Mouse (Mus musculus) midbrain, embryonic 12.5 days (tissue): Measurements from ENCODE around the gene Pipox. TPM values are rescaled to one million over a fixed set of nuclear protein-coding genes. Genes with fewer than 3 reads are reported as not detected.

ENCODE experiments used
- ATAC-seq: fragments of 200-750 bp; cut with Nextera tagmentation; 2 replicates; pipeline ENCODE4 v1.8.0; 2017; ENCODE audit warnings: low read depth, moderate TSS enrichment, moderate library complexity; ENCODE audit not compliant: low FRiP score
- H3K27ac ChIP-seq: fragments of 300-500 bp; sonication (generic); replicated peaks from 2 replicates; pipeline ENCODE4 v1.5.1; 2016; ENCODE audit warnings: mild to moderate bottlenecking
- H3K27me3 ChIP-seq: fragments of 300-500 bp; sonication (generic); 2 replicates; pipeline ENCODE4 v1.6.1; 2016; ENCODE audit warnings: mild to moderate bottlenecking
- H3K36me3 ChIP-seq: fragments of 300-500 bp; sonication (generic); 2 replicates; pipeline ENCODE4 v1.6.1; 2016
- H3K4me1 ChIP-seq: fragments of 300-500 bp; sonication (generic); 2 replicates; pipeline ENCODE4 v1.6.1; 2016
- H3K4me2 ChIP-seq: fragments of 300-500 bp; sonication (generic); replicated peaks from 2 replicates; pipeline ENCODE4 v1.6.1; 2016; ENCODE audit warnings: mild to moderate bottlenecking, moderate library complexity
- H3K4me3 ChIP-seq: fragments of 300-500 bp; sonication (generic); 2 replicates; pipeline ENCODE4 v1.5.1; 2016; ENCODE audit warnings: mild to moderate bottlenecking
- H3K9ac ChIP-seq: fragments of 300-500 bp; sonication (generic); replicated peaks from 2 replicates; pipeline ENCODE4 v1.6.1; 2016; ENCODE audit warnings: mild to moderate bottlenecking, moderate library complexity
- H3K9me3 ChIP-seq: fragments of 300-500 bp; sonication (generic); 2 replicates; pipeline ENCODE4 v1.6.1; 2016; ENCODE audit warnings: mild to moderate bottlenecking
- WGBS: fragments of 180-500 bp; shearing (Covaris S2); methylation state at CpG from one replicate; pipeline ENCODE4 v1.1.7; 2016; 5-methylcytosine and 5-hydroxymethylcytosine counted together
- polyA plus RNA-seq: library from polyadenylated mRNA; unstranded; fragments of >200 nt; fragmentation: Nextera tagmentation; extraction: Ambion mirVana; gene quantifications from 2 replicates; pipeline ENCODE4 v1.2.1, GENCODE M21; 2016

Pipox gene
- 12.0 and 14.4 TPM in 2 replicates for polyA plus RNA-seq

- Histone ChIP-seq H3K4me1 (peaks cover 81% of the 10 kb centered on the region), H3K4me3 (peak within 1 kb of the TSS; percentile 23), H3K4me2 (peak within 1 kb of the TSS; percentile 45), H3K27me3 (peaks cover 39% of the 10 kb centered on the region), H3K9me3 (no peaks in the 10 kb centered on the region), H3K36me3 (no peaks in the 10 kb centered on the region), H3K9ac (peak within 1 kb of the TSS; percentile 51), H3K27ac (peak within 1 kb of the TSS; percentile 97)
- 8% methylated on average over 11 of the region's 11 CpGs for WGBS
- ATAC-seq = peak; percentile 86
Measured at GRCm38 (mm10) chr11:77893787-77894718, at the start of gene Pipox. Pipox (minus strand) TSS chr11:77894096.

DNA sequence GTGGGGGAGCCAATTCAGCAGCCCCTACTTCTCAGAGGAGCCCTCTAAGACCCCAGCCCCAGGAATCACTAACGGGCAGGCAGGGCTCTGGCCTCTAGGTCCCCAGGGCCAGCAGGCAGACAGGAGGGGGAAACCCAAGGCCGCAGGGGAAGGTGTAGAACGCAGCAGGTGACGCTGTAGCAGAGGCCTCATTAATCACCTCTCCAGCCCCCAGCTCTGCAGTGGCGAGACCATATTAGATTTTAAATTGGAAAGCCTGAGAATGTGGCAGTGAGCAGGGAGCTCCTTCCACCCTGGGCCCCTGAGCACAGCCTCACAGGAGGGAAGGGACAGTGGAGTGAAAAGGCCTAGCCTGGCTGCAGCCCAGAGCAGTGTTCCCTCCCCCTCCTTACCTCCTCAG is 48.3 kb upstream of the Pipox start:
- no peak overlapping the region for H3K4me2 ChIP-seq
- no peaks in the 10 kb centered on the region for H3K36me3 ChIP-seq
- no peak overlapping the region for H3K9ac ChIP-seq
- ATAC-seq = peak; percentile 27; the same call in 1 of the 2 replicates
- peaks cover 57% of the 10 kb centered on the region for H3K27me3 ChIP-seq
- H3K4me3 ChIP-seq = no peak overlapping the region
- peaks cover 31% of the 10 kb centered on the region for H3K4me1 ChIP-seq
- H3K27ac ChIP-seq = peak overlapping the region; percentile 43
- WGBS = 23% methylated on average over 5 of the region's 5 CpGs
- H3K9me3 ChIP-seq = no peaks in the 10 kb centered on the region

DNA sequence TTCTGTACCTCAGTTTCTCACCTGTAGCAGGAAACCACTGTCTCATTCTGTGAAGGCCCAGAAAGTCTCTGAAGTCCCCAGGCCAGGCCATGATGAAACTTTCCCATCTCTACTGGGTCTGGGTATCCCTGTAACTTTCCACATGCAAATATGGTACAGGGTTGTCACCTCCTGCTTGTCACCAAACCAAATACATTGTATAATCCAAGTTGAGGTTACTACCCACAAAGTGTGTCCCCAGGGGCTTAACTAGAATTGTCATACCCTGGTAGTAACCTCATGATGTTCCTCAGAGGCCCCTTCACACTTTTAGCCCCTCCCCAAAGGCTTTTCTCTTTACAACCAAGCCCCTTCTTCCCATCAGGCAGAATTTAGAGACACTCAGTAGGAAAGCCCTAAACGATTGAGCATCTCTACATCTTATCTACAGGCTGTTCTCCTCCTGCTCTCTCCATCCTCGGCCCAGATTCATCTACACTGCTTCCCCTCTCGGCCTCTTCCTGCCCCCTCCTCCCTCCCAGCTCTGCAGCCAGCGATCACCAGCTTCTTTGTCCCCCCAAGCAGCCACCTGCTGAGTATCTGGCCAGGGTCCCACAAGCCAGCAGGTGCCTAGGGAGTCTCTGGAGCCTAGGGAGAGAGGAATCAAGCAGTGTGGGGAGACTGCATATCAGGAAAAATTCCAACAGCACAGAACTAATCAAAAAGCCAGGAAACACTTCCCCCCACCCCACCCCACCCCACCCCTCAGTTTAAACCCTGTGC is 43.9 kb upstream of the Pipox start:
- Histone ChIP-seq H3K27ac (no peak overlapping the region), H3K36me3 (no peaks in the 10 kb centered on the region), H3K4me2 (no peak overlapping the region), H3K9me3 (no peaks in the 10 kb centered on the region), H3K4me3 (no peak overlapping the region), H3K4me1 (peaks cover 54% of the 10 kb centered on the region), H3K27me3 (peaks cover 67% of the 10 kb centered on the region), H3K9ac (no peak overlapping the region)
- WGBS = 17% methylated on average over 4 of the region's 4 CpGs
- ATAC-seq = no peak

DNA sequence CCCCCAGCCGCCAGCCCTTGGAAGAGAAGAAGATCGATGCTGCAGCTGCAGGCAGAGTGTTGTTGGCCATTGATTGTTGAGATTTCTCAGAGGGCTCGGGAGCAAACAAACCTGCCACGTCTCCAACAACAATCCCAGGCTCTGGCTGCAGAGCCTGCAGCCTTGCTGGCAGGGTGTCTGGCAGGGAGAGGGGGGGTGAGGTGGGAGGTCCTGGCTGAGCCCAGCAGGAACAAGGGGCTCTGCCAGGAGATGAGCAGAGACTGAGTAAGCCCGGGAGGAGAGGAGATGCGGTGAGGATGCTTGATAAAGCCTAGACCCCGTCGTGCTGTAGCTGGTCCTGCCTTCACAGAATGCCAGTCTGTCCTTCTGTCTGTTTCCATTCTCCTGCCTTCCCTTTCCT is 43.0 kb upstream of the Pipox start:
- 9% methylated on average over 8 of the region's 8 CpGs for WGBS
- Histone ChIP-seq H3K9me3 (no peaks in the 10 kb centered on the region), H3K4me2 (no peak overlapping the region; the same call in 1 of the 2 replicates), H3K4me3 (no peak overlapping the region), H3K27ac (0 out of 2 replicates have a peak overlapping the region, but pooled peaks have one; percentile 8), H3K36me3 (no peaks in the 10 kb centered on the region), H3K4me1 (peaks cover 55% of the 10 kb centered on the region), H3K9ac (no peak overlapping the region), H3K27me3 (peaks cover 77% of the 10 kb centered on the region)
- no peak for ATAC-seq

GRCm38 (mm10) chr11:77934568-77935311 is 40.8 kb upstream of the Pipox start:
- Histone ChIP-seq H3K9me3 (no peaks in the 10 kb centered on the region), H3K9ac (no peak overlapping the region), H3K4me2 (peak overlapping the region; percentile 98; the same call in 1 of the 2 replicates), H3K4me3 (0 out of 2 replicates have a peak overlapping the region, but pooled peaks have one; percentile 15), H3K36me3 (no peaks in the 10 kb centered on the region), H3K4me1 (peaks cover 61% of the 10 kb centered on the region), H3K27me3 (peaks cover 76% of the 10 kb centered on the region), H3K27ac (no peak overlapping the region)
- no peak for ATAC-seq
- 46% methylated on average over 5 of the region's 5 CpGs for WGBS

DNA sequence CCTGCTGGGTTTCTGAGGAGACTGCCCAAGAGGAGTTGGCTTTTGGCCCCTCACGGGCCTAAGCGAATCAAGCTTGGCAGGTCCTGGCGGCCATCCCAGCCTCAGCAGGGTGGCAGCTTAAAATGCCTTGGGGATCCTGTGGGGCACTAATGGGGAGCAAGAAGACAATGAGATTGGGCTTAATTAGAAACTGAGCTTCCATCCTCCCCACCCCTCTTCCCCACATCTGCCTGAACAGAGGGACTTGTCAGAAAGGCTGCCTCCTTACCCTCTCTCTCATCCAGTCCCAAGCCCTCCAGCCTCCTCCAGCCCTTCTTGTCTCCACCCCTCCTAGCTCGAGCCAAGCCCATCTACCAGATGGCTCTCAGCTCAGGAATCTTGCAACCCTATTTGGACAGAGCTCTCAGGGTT is 40.2 kb upstream of the Pipox start:
- Histone ChIP-seq H3K9ac (no peak overlapping the region; the same call in 1 of the 2 replicates), H3K4me1 (peaks cover 61% of the 10 kb centered on the region), H3K4me3 (peak overlapping the region; percentile 15; the same call in 1 of the 2 replicates)

GRCm38 (mm10) chr11:77932576-77932975 is 38.7 kb upstream of the Pipox start:
- WGBS = 40% methylated on average over 5 of the region's 5 CpGs
- H3K4me3 ChIP-seq = peak overlapping the region; percentile 73
- no peak overlapping the region for H3K27ac ChIP-seq
- no peaks in the 10 kb centered on the region for H3K36me3 ChIP-seq
- H3K27me3 ChIP-seq = peaks cover 81% of the 10 kb centered on the region
- H3K4me1 ChIP-seq = peaks cover 56% of the 10 kb centered on the region
- H3K9me3 ChIP-seq = no peaks in the 10 kb centered on the region
- no peak overlapping the region; the same call in 1 of the 2 replicates for H3K9ac ChIP-seq
- no peak for ATAC-seq
- H3K4me2 ChIP-seq = peak overlapping the region; percentile 98

More for the DNA sequence above, 40.2 kb upstream of the Pipox start:
- Histone ChIP-seq H3K27ac (no peak overlapping the region), H3K36me3 (no peaks in the 10 kb centered on the region), H3K27me3 (peaks cover 77% of the 10 kb centered on the region), H3K4me2 (peak overlapping the region; percentile 98), H3K9me3 (no peaks in the 10 kb centered on the region)
- ATAC-seq = no peak
- WGBS = 2% methylated on average over 4 of the region's 4 CpGs

DNA sequence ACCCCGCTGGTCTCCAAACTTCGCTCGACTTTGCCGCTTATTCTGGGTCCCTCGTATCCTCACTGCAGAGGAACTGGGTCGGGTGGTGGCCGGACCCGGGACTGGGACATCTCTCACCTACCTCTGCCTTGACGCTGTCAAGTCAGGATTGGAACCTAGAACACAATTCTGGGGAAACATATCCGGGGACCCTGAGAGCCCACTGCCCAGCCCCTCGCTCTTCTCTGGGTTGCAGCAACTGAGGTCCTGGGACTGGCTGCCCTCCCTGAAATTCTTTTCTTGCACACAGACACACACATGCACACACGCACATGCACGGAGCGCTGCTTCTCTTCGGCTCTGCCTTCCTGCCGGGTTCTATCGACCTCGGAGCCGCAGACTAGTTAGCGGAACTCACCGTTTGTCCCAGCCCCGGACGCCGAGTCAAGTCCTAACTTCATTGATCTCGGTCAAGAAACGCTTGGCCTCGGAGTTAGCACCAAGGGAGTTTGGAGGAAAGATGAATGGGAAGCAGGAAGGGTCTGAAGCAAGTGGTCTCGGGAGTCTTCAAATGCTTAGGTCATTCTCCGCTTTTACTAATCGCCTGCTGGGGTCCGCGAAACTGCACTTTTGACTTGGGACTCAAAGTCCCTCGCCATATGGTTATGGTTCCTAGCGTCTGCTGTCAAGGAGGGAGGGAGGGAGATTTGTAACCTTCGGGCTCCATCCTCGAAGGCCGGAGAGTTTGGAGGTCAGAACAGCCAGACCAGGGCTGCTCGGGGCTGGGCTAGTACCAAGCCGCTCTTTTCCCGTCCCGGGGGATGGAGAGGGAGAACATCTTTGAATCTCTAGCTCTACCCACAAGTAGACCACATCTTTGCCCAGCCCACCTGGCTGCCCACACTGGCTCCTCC is 37.9 kb upstream of the Pipox start:
- Histone ChIP-seq H3K4me2 (peak overlapping the region; percentile 98), H3K27me3 (peaks cover 77% of the 10 kb centered on the region), H3K4me1 (peaks cover 59% of the 10 kb centered on the region), H3K36me3 (no peaks in the 10 kb centered on the region), H3K9ac (peak overlapping the region; percentile 84), H3K9me3 (no peaks in the 10 kb centered on the region), H3K27ac (peak overlapping the region; percentile 90), H3K4me3 (peak overlapping the region; percentile 73)
- WGBS = 1% methylated on average over 41 of the region's 41 CpGs
- ATAC-seq = peak; percentile 28; the same call in 1 of the 2 replicates

DNA sequence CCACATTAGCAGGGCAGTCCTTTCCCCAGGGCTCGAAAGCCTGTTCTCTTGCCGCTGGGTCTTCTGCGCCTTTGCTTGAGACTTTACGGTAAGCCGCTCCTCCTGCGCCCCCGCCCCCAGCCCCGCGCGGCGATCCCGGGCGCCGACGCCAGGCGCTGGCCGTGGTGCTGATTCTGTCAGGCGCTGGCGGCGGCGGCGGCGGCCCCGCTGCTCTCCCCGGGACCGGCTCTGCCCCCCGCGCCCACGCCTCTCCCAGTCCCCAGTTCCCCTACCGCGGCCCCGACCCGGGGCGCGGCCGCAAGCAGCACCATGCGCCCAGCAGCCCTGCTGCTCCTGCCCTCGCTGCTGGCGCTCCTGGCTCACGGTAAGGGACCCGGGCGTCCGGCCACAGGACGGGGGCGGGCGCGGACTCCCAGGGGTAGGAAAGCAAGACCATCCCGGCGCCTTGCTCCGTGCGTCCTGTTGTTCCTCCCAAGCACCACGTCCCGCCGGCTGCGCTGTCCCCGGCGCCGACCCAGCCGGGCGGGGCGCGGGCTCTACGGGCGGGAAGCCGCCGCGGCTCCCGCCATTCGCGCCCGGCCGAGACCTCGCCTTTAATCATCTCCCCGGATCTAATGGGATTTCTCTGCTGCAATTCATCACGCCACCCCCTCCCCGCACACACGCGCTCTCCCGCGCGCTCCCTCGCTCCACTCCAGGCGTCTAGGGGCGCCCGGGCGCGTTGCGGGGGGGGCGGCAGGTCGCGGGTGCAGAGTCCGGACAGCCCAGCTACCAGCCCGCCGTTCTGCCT is 37.0 kb upstream of the Pipox start, which contains the start of gene Sez6:
Sez6 (plus strand) TSS at position 50 of the 790 bp plus-strand sequence.
- Histone ChIP-seq H3K9ac (peak within 1 kb of the TSS; percentile 84), H3K36me3 (no peaks in the 10 kb centered on the region), H3K4me3 (peak within 1 kb of the TSS; percentile 73), H3K27me3 (peaks cover 70% of the 10 kb centered on the region), H3K27ac (peak within 1 kb of the TSS; percentile 90), H3K9me3 (no peaks in the 10 kb centered on the region), H3K4me1 (peaks cover 64% of the 10 kb centered on the region), H3K4me2 (peak within 1 kb of the TSS; percentile 98)
- WGBS = under 1% methylated on average over 91 of the region's 94 CpGs
- ATAC-seq = peak; percentile 61

GRCm38 (mm10) chr11:77927837-77928236 is 33.9 kb upstream of the Pipox start:
- H3K4me1 ChIP-seq = peaks cover 53% of the 10 kb centered on the region
- no peak overlapping the region for H3K27ac ChIP-seq
- no peak for ATAC-seq
- no peak overlapping the region for H3K4me3 ChIP-seq
- H3K36me3 ChIP-seq = no peaks in the 10 kb centered on the region
- 68% methylated on average over 5 of the region's 5 CpGs for WGBS
- peaks cover 52% of the 10 kb centered on the region for H3K27me3 ChIP-seq
- H3K9me3 ChIP-seq = no peaks in the 10 kb centered on the region
- H3K9ac ChIP-seq = no peak overlapping the region
- H3K4me2 ChIP-seq = no peak overlapping the region
